Mouse (Mus musculus) hindbrain, embryonic 12.5 days (tissue): ENCODE measurements around the gene Dnaja3. TPM values are rescaled to one million over a fixed set of nuclear protein-coding genes. Genes with fewer than 3 reads are reported as not detected.
"Not testable (repeated sequence)": the region's sequence is repeated elsewhere in the genome, so short reads cannot be mapped to it uniquely, and the experiment has no call there.

ENCODE experiments used
- ATAC-seq: fragments of 200-750 bp; cut with Nextera tagmentation; 2 replicates; pipeline ENCODE4 v1.8.0; 2017; ENCODE audit warnings: moderate TSS enrichment; ENCODE audit not compliant: low FRiP score
- H3K27ac ChIP-seq: fragments of 300-500 bp; sonication (generic); 2 replicates; pipeline ENCODE4 v1.5.1; 2016; ENCODE audit warnings: mild to moderate bottlenecking
- H3K27me3 ChIP-seq: fragments of 300-500 bp; sonication (generic); 2 replicates; pipeline ENCODE4 v1.6.1; 2016; ENCODE audit warnings: mild to moderate bottlenecking
- H3K36me3 ChIP-seq: fragments of 300-500 bp; sonication (generic); 2 replicates; pipeline ENCODE4 v1.6.1; 2016; ENCODE audit warnings: mild to moderate bottlenecking
- H3K4me1 ChIP-seq: fragments of 300-500 bp; sonication (generic); 2 replicates; pipeline ENCODE4 v1.6.1; 2016
- H3K4me2 ChIP-seq: fragments of 300-500 bp; sonication (generic); replicated peaks from 2 replicates; pipeline ENCODE4 v1.6.1; 2016; ENCODE audit warnings: mild to moderate bottlenecking
- H3K4me3 ChIP-seq: fragments of 300-500 bp; sonication (generic); 2 replicates; pipeline ENCODE4 v1.5.1; 2016; ENCODE audit warnings: mild to moderate bottlenecking
- H3K9ac ChIP-seq: fragments of 300-500 bp; sonication (generic); 2 replicates; pipeline ENCODE4 v1.6.1; 2016; ENCODE audit warnings: mild to moderate bottlenecking, moderate library complexity
- H3K9me3 ChIP-seq: fragments of 300-500 bp; sonication (generic); replicated peaks from 2 replicates; pipeline ENCODE4 v1.6.1; 2016; ENCODE audit warnings: mild to moderate bottlenecking
- WGBS: fragments of 180-500 bp; shearing (Covaris S2); methylation state at CpG from one replicate; pipeline ENCODE4 v1.1.7; 2016; 5-methylcytosine and 5-hydroxymethylcytosine counted together
- polyA plus RNA-seq: library from polyadenylated mRNA; unstranded; fragments of >200 nt; fragmentation: Nextera tagmentation; extraction: Ambion mirVana; gene quantifications from 2 replicates; pipeline ENCODE4 v1.2.1, GENCODE M21; 2016

Gene Dnaja3
- polyA plus RNA-seq, 1 experiment from 2014 or later: 56.2 TPM

DNA sequence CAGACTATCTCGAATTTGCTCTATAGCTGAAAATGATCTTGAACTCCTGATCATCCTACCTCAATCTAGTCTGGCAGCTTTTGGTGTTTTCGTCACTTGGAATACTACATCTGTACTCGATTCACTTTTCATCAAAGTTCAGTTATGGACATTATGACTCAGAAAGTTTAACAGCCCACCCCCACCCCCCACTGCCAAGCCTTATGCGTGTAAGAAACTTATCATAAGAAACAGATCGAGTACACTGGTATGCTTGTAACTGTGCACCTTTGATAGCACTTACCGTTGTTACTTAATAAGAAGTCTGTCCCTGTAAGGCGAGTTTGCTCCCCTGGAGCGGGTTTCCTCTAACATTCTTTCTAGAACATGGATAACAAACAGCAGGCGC lies 43.4 kb downstream of the Dnaja3 start:
- no peak for ATAC-seq
- no peaks in the 10 kb centered on the region for H3K9me3 ChIP-seq
- H3K9ac ChIP-seq: peak overlapping the region; percentile 92
- peaks cover 28% of the 10 kb centered on the region for H3K4me1 ChIP-seq
- peak overlapping the region; percentile 77 for H3K27ac ChIP-seq
- H3K36me3 ChIP-seq: peaks cover 12% of the 10 kb centered on the region
- H3K27me3 ChIP-seq: no peaks in the 10 kb centered on the region
- H3K4me3 ChIP-seq: peak overlapping the region; percentile 94
- H3K4me2 ChIP-seq: peak overlapping the region; percentile 97
- 29% methylated on average over 9 of the region's 9 CpGs for WGBS

GRCm38 (mm10) chr16:4683581-4684456 lies 44.0 kb downstream of the Dnaja3 start:
- peak overlapping the region; percentile 97 for H3K4me2 ChIP-seq
- WGBS: 1% methylated on average over 54 of the region's 54 CpGs
- no peaks in the 10 kb centered on the region for H3K9me3 ChIP-seq
- peaks cover 15% of the 10 kb centered on the region for H3K36me3 ChIP-seq
- peak overlapping the region; percentile 92 for H3K9ac ChIP-seq
- peak overlapping the region; percentile 77 for H3K27ac ChIP-seq
- no peaks in the 10 kb centered on the region for H3K27me3 ChIP-seq
- peak overlapping the region; percentile 94 for H3K4me3 ChIP-seq
- peaks cover 22% of the 10 kb centered on the region for H3K4me1 ChIP-seq
- ATAC-seq: peak; percentile 90

- Histone ChIP-seq H3K9me3 (no peaks in the 10 kb centered on the region), H3K27ac (peak overlapping the region; percentile 70; the same call in 1 of the 2 replicates), H3K27me3 (no peaks in the 10 kb centered on the region), H3K4me3 (peak overlapping the region; percentile 94), H3K36me3 (peaks cover 20% of the 10 kb centered on the region), H3K4me1 (peaks cover 17% of the 10 kb centered on the region), H3K9ac (peak overlapping the region; percentile 92), H3K4me2 (peak overlapping the region; percentile 97)
- ATAC-seq: peak; percentile 3; the same call in 1 of the 2 replicates
- 1% methylated on average over 9 of the region's 9 CpGs for WGBS
Observed at GRCm38 (mm10) chr16:4684457-4684791, 44.6 kb downstream of the Dnaja3 start.

DNA sequence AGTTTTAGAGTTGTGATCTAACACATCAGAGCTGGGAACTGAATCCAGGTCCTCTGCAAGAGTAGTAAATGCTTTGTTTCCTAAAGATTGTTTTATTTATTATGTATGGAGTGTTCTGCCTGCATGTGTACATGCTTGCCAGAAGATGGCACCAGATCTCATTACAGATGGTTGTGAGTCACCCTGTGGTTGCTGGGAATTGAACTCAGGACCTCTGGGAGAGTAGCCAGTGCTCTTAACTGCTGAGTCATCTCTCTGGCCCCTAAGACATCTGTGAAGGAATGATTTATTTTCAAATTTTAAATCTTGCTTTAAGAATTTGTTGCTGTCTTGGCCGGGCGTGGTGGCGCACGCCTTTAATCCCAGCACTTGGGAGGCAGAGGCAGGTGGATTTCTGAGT lies 49.6 kb downstream of the Dnaja3 start:
- H3K9ac ChIP-seq, H3K27ac ChIP-seq, ATAC-seq, H3K4me2 ChIP-seq, H3K27me3 ChIP-seq, H3K9me3 ChIP-seq, H3K4me3 ChIP-seq: not testable (repeated sequence)
- Histone ChIP-seq H3K4me1 (peaks cover 13% of the 10 kb centered on the region), H3K36me3 (peaks cover 66% of the 10 kb centered on the region)
- 97% methylated on average over 4 of the region's 4 CpGs for WGBS

DNA sequence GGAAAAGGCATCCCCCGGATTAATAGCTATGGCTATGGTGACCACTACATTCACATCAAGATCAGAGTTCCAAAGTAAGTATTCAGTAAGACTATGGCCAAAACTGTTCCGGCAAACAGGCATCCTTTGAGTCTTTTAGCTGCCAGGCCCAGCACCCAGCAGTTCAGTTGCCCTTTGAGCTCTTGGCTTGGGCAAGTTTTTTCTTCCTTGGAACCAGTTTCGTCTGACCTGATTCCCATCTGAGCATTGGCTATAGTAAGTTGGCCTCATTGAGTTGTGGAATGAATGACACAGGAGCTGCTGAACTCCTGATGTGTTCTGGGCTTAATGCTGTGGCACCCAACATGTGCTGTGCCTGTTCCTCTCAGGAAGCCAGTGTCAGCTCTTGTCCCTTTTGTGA lies 61.4 kb downstream of the Dnaja3 start:
- Histone ChIP-seq H3K36me3 (peaks cover 97% of the 10 kb centered on the region), H3K4me3 (no peak overlapping the region), H3K27me3 (no peaks in the 10 kb centered on the region), H3K9me3 (no peaks in the 10 kb centered on the region), H3K9ac (no peak overlapping the region), H3K27ac (no peak overlapping the region), H3K4me1 (no peaks in the 10 kb centered on the region), H3K4me2 (no peak overlapping the region)
- WGBS: 93% methylated on average over 3 of the region's 3 CpGs
- no peak for ATAC-seq

DNA sequence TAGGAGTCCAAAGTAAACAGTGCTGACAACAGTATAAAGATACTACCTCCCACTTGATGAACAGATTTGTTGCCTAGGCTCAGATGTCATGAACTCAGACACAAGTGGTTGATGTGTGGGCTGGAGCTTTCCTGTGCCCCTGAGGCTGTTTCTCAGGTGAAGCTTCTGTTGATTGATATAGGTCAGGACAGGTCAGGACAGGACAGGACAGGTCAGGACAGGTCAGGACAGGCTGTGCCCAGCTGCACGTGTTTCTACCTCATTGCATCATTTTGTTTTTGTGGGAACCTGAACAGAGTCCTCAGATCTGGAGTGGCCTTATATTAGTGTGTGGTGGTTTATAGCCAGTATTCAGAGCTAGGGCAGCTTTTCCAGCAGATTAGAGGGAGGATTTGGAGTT lies 62.9 kb downstream of the Dnaja3 start:
- Histone ChIP-seq H3K4me1 (no peaks in the 10 kb centered on the region), H3K4me3 (no peak overlapping the region), H3K9me3 (no peaks in the 10 kb centered on the region), H3K4me2 (no peak overlapping the region), H3K9ac (no peak overlapping the region), H3K27ac (no peak overlapping the region), H3K36me3 (peaks cover 96% of the 10 kb centered on the region), H3K27me3 (no peaks in the 10 kb centered on the region)
- no peak for ATAC-seq
- 74% methylated on average over 1 of the region's 1 CpGs for WGBS

GRCm38 (mm10) chr16:4705541-4705940 lies 65.8 kb downstream of the Dnaja3 start:
- H3K27me3 ChIP-seq: no peaks in the 10 kb centered on the region
- H3K4me2 ChIP-seq: no peak overlapping the region
- H3K36me3 ChIP-seq: peaks cover 97% of the 10 kb centered on the region
- no peaks in the 10 kb centered on the region for H3K9me3 ChIP-seq
- H3K4me3 ChIP-seq: no peak overlapping the region
- ATAC-seq: no peak
- H3K9ac ChIP-seq: no peak overlapping the region
- 80% methylated on average over 4 of the region's 4 CpGs for WGBS
- H3K27ac ChIP-seq: no peak overlapping the region
- H3K4me1 ChIP-seq: no peaks in the 10 kb centered on the region

- WGBS: 93% methylated on average over 4 of the region's 4 CpGs
- no peak for ATAC-seq
- no peaks in the 10 kb centered on the region for H3K27me3 ChIP-seq
Observed at GRCm38 (mm10) chr16:4711173-4711572, 71.4 kb downstream of the Dnaja3 start.

GRCm38 (mm10) chr16:4713861-4714710 lies 74.3 kb downstream of the Dnaja3 start:
- no peak for ATAC-seq
- 93% methylated on average over 17 of the region's 17 CpGs for WGBS
- no peaks in the 10 kb centered on the region for H3K27me3 ChIP-seq

More at GRCm38 (mm10) chr16:4711173-4711572, 71.4 kb downstream of the Dnaja3 start:
- H3K4me2 ChIP-seq: no peak overlapping the region
- H3K9ac ChIP-seq: no peak overlapping the region
- H3K4me3 ChIP-seq: no peak overlapping the region
- H3K27ac ChIP-seq: no peak overlapping the region
- H3K36me3 ChIP-seq: peaks cover 94% of the 10 kb centered on the region
- H3K4me1 ChIP-seq: no peaks in the 10 kb centered on the region
- no peaks in the 10 kb centered on the region for H3K9me3 ChIP-seq

DNA sequence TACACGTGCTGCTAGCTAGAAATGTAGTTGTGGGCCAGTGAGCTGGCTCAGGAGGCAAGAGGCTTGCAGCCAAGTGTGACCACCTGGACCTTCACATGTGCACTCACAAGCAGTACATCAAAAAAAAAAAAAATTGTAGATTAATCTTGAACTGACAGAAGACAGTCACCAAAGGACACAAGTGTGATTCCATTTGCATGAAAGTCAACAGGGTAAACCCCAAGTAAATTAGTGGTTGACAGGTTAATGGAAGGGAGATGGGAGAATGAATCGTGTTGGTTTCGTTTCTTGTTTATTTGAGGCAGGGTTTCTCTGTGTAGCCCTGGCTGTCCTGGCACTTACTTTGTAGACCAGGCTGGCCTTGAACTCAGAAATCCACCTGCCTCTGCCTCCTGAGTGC lies 78.1 kb downstream of the Dnaja3 start:
- Histone ChIP-seq H3K4me3 (peak overlapping the region; percentile 66), H3K9ac (peak overlapping the region; percentile 81; the same call in 1 of the 2 replicates), H3K9me3 (no peaks in the 10 kb centered on the region), H3K4me1 (peaks cover 17% of the 10 kb centered on the region), H3K27ac (no peak overlapping the region), H3K4me2 (peak overlapping the region; percentile 69), H3K36me3 (peaks cover 34% of the 10 kb centered on the region), H3K27me3 (no peaks in the 10 kb centered on the region)
- WGBS: 69% methylated on average over 3 of the region's 3 CpGs
- ATAC-seq: no peak

More at GRCm38 (mm10) chr16:4713861-4714710, 74.3 kb downstream of the Dnaja3 start:
- H3K4me1 ChIP-seq: peaks cover 10% of the 10 kb centered on the region
- no peak overlapping the region for H3K4me2 ChIP-seq
- H3K4me3 ChIP-seq: no peak overlapping the region
- no peak overlapping the region for H3K9ac ChIP-seq
- no peaks in the 10 kb centered on the region for H3K9me3 ChIP-seq
- peaks cover 67% of the 10 kb centered on the region for H3K36me3 ChIP-seq
- H3K27ac ChIP-seq: no peak overlapping the region

DNA sequence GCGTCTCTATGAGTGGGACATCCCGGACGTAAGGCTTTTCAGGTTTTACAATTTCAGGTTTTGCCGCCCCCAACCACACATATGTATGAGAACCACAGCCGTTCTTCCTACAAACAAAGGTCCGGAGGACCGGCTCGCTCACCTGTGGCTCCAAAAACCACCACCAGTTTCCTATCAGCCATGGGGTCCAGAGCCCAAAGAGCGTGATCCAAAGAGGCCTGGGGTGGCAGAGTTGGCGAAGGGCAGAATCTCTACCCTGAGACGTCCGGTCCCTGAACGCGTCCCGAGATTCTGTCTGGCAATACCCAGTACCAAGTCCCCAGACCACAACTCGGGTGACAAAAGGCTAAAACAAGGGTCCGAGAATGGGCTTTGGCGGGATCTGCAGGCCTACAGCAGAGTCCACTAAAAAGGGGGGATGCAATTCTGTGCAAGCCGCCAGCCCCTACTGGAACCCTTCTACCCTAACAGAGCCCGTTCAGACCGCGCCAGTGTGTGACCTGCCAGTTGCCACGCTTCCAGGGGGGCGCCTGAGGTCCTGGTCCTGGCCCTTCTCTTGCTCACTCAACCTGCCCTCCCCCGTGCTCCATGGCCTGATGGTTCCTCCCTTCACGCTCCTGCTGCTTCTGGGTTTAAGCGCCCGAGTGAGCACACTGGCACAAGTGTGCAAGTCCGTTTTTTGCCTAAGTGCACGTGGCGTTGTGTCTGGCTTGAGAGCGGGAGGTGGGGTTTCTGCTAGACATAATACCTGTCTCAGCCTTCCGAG lies 79.1 kb downstream of the Dnaja3 start, which contains the start of gene Nmral1:
Gene Nmral1, minus strand, starts transcription at position 604 of the 766 bp plus-strand sequence.
- H3K36me3 ChIP-seq: peaks cover 23% of the 10 kb centered on the region
- peak; percentile 92 for ATAC-seq
- H3K27ac ChIP-seq: peak within 1 kb of the TSS; percentile 87
- H3K27me3 ChIP-seq: no peaks in the 10 kb centered on the region
- peaks cover 17% of the 10 kb centered on the region for H3K4me1 ChIP-seq
- H3K4me3 ChIP-seq: peak within 1 kb of the TSS; percentile 66
- WGBS: 9% methylated on average over 33 of the region's 33 CpGs
- peak within 1 kb of the TSS; percentile 81 for H3K9ac ChIP-seq
- H3K9me3 ChIP-seq: no peaks in the 10 kb centered on the region
- H3K4me2 ChIP-seq: peak within 1 kb of the TSS; percentile 69
